ENCODE assay signal across 15 mouse cellular contexts in the genomic region with DNA sequence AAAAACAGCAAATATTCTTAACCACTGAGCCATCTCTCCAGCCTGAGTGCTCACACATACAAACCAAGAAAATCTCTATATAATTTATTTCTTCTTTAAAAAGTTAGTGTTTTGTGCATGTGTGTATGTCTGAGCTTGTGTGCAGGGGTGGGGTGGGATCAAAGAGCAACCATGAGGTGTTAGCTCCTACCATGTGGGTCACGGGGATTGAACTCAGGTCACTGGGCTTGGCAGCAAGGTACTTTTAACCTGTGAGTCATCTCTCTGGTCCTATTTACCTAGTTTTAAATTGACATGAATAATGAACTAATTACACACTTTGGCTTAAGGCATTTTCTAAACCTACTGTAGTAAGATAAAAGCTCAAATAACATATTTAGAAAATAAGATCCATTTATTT.
"Had no signal": no experiment of that assay in that cellular context is flagged by ENCODE, and none has a peak within 500 bp of the region (broad histone marks: within the 10 kb centered on the region; RNA-seq: fewer than 3 reads in every experiment).

No protein-coding gene starts in this region.

- H3K9ac ChIP-seq: neural tube, embryonic 13.5 days; neural tube, embryonic 15.5 days; stomach, embryonic 15.5 days had no signal

- H3K36me3 ChIP-seq: neural tube, embryonic 13.5 days; neural tube, embryonic 15.5 days; stomach, embryonic 15.5 days had no signal

- H3K27me3 ChIP-seq: neural tube, embryonic 13.5 days; neural tube, embryonic 15.5 days; stomach, embryonic 15.5 days had no signal

- H3K4me2 ChIP-seq: neural tube, embryonic 13.5 days; neural tube, embryonic 15.5 days; stomach, embryonic 15.5 days had no signal

- DNase-seq: retina, postnatal 1 day; right cerebral cortex, adult 18-20 months; right cerebral cortex, postnatal 14 days; right cerebral cortex, postnatal 25 days; right cerebral cortex, postnatal 4 days; spleen, adult 18-20 months; thymus, adult 18-20 months; thymus, adult 2 months; thymus, postnatal 14 days; thymus, postnatal 25 days; thymus, postnatal 36 days; thymus, postnatal 4 days had no signal

- H3K27ac ChIP-seq: neural tube, embryonic 13.5 days; neural tube, embryonic 15.5 days; stomach, embryonic 15.5 days had no signal

- H3K4me1 ChIP-seq: neural tube, embryonic 13.5 days; neural tube, embryonic 15.5 days; stomach, embryonic 15.5 days had no signal

- H3K9me3 ChIP-seq: neural tube, embryonic 13.5 days; neural tube, embryonic 15.5 days; stomach, embryonic 15.5 days had no signal

- H3K4me3 ChIP-seq: neural tube, embryonic 13.5 days; neural tube, embryonic 15.5 days; stomach, embryonic 15.5 days had no signal
